Mouse (Mus musculus): ENCODE data around the gene Lman1l. TPM values are rescaled to one million over a fixed set of nuclear protein-coding genes. Genes with fewer than 3 reads are reported as not detected.

The Lman1l gene
- polyA plus RNA-seq, 1 experiment from 2014 or later, result not detected

GRCm38 (mm10) chr9:57575577-57575976 is 45.0 kb downstream of the Lman1l start:
- Histone ChIP-seq H3K27ac (replicated peaks) (no peak overlapping the region), H3K36me3 (replicated peaks) (peaks cover 37% of the 10 kb centered on the region), H3K4me3 (replicated peaks) (no peak overlapping the region), H3K9ac (no peak overlapping the region), H3K9me3 (replicated peaks) (no peaks in the 10 kb centered on the region), H3K4me1 (replicated peaks) (peaks cover 24% of the 10 kb centered on the region), H3K27me3 (no peaks in the 10 kb centered on the region), H3K4me2 (no peak overlapping the region)
- no peak for ATAC-seq (ENCODE audit: insufficient read depth)
- 63% methylated on average over 3 of the region's 3 CpGs for WGBS (ENCODE audit: insufficient replicate concordance)

- Histone ChIP-seq H3K36me3 (replicated peaks) (peaks cover 31% of the 10 kb centered on the region), H3K4me3 (replicated peaks) (no peak overlapping the region), H3K9ac (no peak overlapping the region), H3K27ac (replicated peaks) (no peak overlapping the region), H3K4me2 (no peak overlapping the region), H3K4me1 (replicated peaks) (peaks cover 24% of the 10 kb centered on the region), H3K27me3 (no peaks in the 10 kb centered on the region), H3K9me3 (replicated peaks) (no peaks in the 10 kb centered on the region)
- ATAC-seq (ENCODE audit: insufficient read depth), result no peak
These were observed 46.2 kb downstream of the Lman1l start for GRCm38 (mm10) chr9:57574397-57574796.

GRCm38 (mm10) chr9:57568500-57568899 is 52.1 kb downstream of the Lman1l start:
- Histone ChIP-seq H3K9ac (no peak overlapping the region), H3K9me3 (replicated peaks) (no peaks in the 10 kb centered on the region), H3K4me3 (replicated peaks) (no peak overlapping the region), H3K27me3 (no peaks in the 10 kb centered on the region), H3K36me3 (replicated peaks) (peaks cover 28% of the 10 kb centered on the region), H3K4me1 (replicated peaks) (peaks cover 18% of the 10 kb centered on the region), H3K4me2 (no peak overlapping the region), H3K27ac (replicated peaks) (no peak overlapping the region)
- WGBS (ENCODE audit: insufficient replicate concordance), result 83% methylated on average over 6 of the region's 6 CpGs
- ATAC-seq (ENCODE audit: insufficient read depth), result no peak

GRCm38 (mm10) chr9:57566846-57567245 is 53.7 kb downstream of the Lman1l start:
- no peak overlapping the region for H3K4me2 ChIP-seq
- no peaks in the 10 kb centered on the region for H3K9me3 ChIP-seq (replicated peaks)
- no peak overlapping the region for H3K27ac ChIP-seq (replicated peaks)
- H3K4me3 ChIP-seq (replicated peaks), result no peak overlapping the region
- 65% methylated on average over 8 of the region's 8 CpGs for WGBS (ENCODE audit: insufficient replicate concordance)
- H3K27me3 ChIP-seq, result no peaks in the 10 kb centered on the region
- H3K4me1 ChIP-seq (replicated peaks), result peaks cover 33% of the 10 kb centered on the region
- peaks cover 20% of the 10 kb centered on the region for H3K36me3 ChIP-seq (replicated peaks)
- H3K9ac ChIP-seq, result no peak overlapping the region
- no peak for ATAC-seq (ENCODE audit: insufficient read depth)

GRCm38 (mm10) chr9:57565741-57566221 is 54.8 kb downstream of the Lman1l start:
- H3K4me2 ChIP-seq, result peak overlapping the region; percentile 17
- H3K4me3 ChIP-seq (replicated peaks), result no peak overlapping the region
- H3K27me3 ChIP-seq, result no peaks in the 10 kb centered on the region
- 50% methylated on average over 10 of the region's 10 CpGs for WGBS (ENCODE audit: insufficient replicate concordance)
- H3K36me3 ChIP-seq (replicated peaks), result peaks cover 20% of the 10 kb centered on the region
- peaks cover 40% of the 10 kb centered on the region for H3K4me1 ChIP-seq (replicated peaks)
- no peaks in the 10 kb centered on the region for H3K9me3 ChIP-seq (replicated peaks)
- no peak overlapping the region; the same call in 1 of the 2 replicates for H3K27ac ChIP-seq (replicated peaks)
- ATAC-seq (ENCODE audit: insufficient read depth), result no peak
- H3K9ac ChIP-seq, result no peak overlapping the region

- Histone ChIP-seq H3K4me3 (replicated peaks) (no peak overlapping the region), H3K9ac (no peak overlapping the region), H3K4me2 (no peak overlapping the region), H3K4me1 (replicated peaks) (peaks cover 47% of the 10 kb centered on the region), H3K36me3 (replicated peaks) (peaks cover 17% of the 10 kb centered on the region), H3K27ac (replicated peaks) (no peak overlapping the region), H3K27me3 (no peaks in the 10 kb centered on the region), H3K9me3 (replicated peaks) (no peaks in the 10 kb centered on the region)
- 72% methylated on average over 6 of the region's 6 CpGs for WGBS (ENCODE audit: insufficient replicate concordance)
- ATAC-seq (ENCODE audit: insufficient read depth), result no peak
These were observed 56.0 kb downstream of the Lman1l start for GRCm38 (mm10) chr9:57564609-57565008.

- Histone ChIP-seq H3K9ac (no peak overlapping the region), H3K27ac (replicated peaks) (0 out of 2 replicates have a peak overlapping the region, but pooled peaks have one; percentile 34), H3K27me3 (peaks cover 8% of the 10 kb centered on the region), H3K4me2 (peak overlapping the region; percentile 81; the same call in 1 of the 2 replicates), H3K9me3 (replicated peaks) (no peaks in the 10 kb centered on the region), H3K36me3 (replicated peaks) (peaks cover 2% of the 10 kb centered on the region; the same call in 1 of the 2 replicates), H3K4me1 (replicated peaks) (peaks cover 47% of the 10 kb centered on the region), H3K4me3 (replicated peaks) (no peak overlapping the region)
- ATAC-seq (ENCODE audit: insufficient read depth), result no peak
- 46% methylated on average over 4 of the region's 4 CpGs for WGBS (ENCODE audit: insufficient replicate concordance)
These were observed 57.6 kb downstream of the Lman1l start for GRCm38 (mm10) chr9:57562896-57563372.

GRCm38 (mm10) chr9:57561711-57562099 is 58.9 kb downstream of the Lman1l start:
- ATAC-seq (ENCODE audit: insufficient read depth), result no peak
- peak overlapping the region; percentile 75 for H3K27ac ChIP-seq (replicated peaks)
- peaks cover 8% of the 10 kb centered on the region for H3K27me3 ChIP-seq
- no peaks in the 10 kb centered on the region for H3K9me3 ChIP-seq (replicated peaks)
- peak overlapping the region; percentile 74 for H3K4me3 ChIP-seq (replicated peaks)
- H3K9ac ChIP-seq, result peak overlapping the region; percentile 69; the same call in 1 of the 2 replicates
- H3K4me2 ChIP-seq, result peak overlapping the region; percentile 81
- WGBS (ENCODE audit: insufficient replicate concordance), result 50% methylated on average over 13 of the region's 13 CpGs
- H3K4me1 ChIP-seq (replicated peaks), result peaks cover 43% of the 10 kb centered on the region
- no peaks in the 10 kb centered on the region for H3K36me3 ChIP-seq (replicated peaks)

GRCm38 (mm10) chr9:57560861-57561710 is 59.5 kb downstream of the Lman1l start, which contains the start of gene Scamp2:
Scamp2 (plus strand) TSS chr9:57560943.
- Histone ChIP-seq H3K27ac (replicated peaks) (peak within 1 kb of the TSS; percentile 75), H3K4me1 (replicated peaks) (peaks cover 43% of the 10 kb centered on the region), H3K9ac (peak within 1 kb of the TSS; percentile 69), H3K4me2 (peak within 1 kb of the TSS; percentile 81), H3K9me3 (replicated peaks) (no peaks in the 10 kb centered on the region), H3K36me3 (replicated peaks) (no peaks in the 10 kb centered on the region), H3K4me3 (replicated peaks) (peak within 1 kb of the TSS; percentile 74), H3K27me3 (peaks cover 8% of the 10 kb centered on the region)
- peak; percentile 99 for ATAC-seq (ENCODE audit: insufficient read depth)
- under 1% methylated on average over 37 of the region's 37 CpGs for WGBS (ENCODE audit: insufficient replicate concordance)

GRCm38 (mm10) chr9:57560263-57560662 is 60.3 kb downstream of the Lman1l start:
- peaks cover 36% of the 10 kb centered on the region for H3K4me1 ChIP-seq (replicated peaks)
- peaks cover 8% of the 10 kb centered on the region for H3K27me3 ChIP-seq
- H3K36me3 ChIP-seq (replicated peaks), result no peaks in the 10 kb centered on the region
- peak overlapping the region; percentile 81 for H3K4me2 ChIP-seq
- WGBS (ENCODE audit: insufficient replicate concordance), result 24% methylated on average over 7 of the region's 7 CpGs
- H3K4me3 ChIP-seq (replicated peaks), result peak overlapping the region; percentile 74
- peak overlapping the region; percentile 69 for H3K9ac ChIP-seq
- no peak for ATAC-seq (ENCODE audit: insufficient read depth)
- no peaks in the 10 kb centered on the region for H3K9me3 ChIP-seq (replicated peaks)
- H3K27ac ChIP-seq (replicated peaks), result no peak overlapping the region

- WGBS (ENCODE audit: insufficient replicate concordance), result 52% methylated on average over 2 of the region's 2 CpGs
- H3K27ac ChIP-seq (replicated peaks), result no peak overlapping the region
- no peak overlapping the region for H3K4me3 ChIP-seq (replicated peaks)
- H3K9me3 ChIP-seq (replicated peaks), result no peaks in the 10 kb centered on the region
- H3K4me2 ChIP-seq, result no peak overlapping the region
- ATAC-seq (ENCODE audit: insufficient read depth), result no peak
- peaks cover 8% of the 10 kb centered on the region for H3K27me3 ChIP-seq
- no peaks in the 10 kb centered on the region for H3K36me3 ChIP-seq (replicated peaks)
- peaks cover 32% of the 10 kb centered on the region for H3K4me1 ChIP-seq (replicated peaks)
- H3K9ac ChIP-seq, result no peak overlapping the region
These were observed 61.0 kb downstream of the Lman1l start for GRCm38 (mm10) chr9:57559568-57559967.

Measured in liver, embryonic 15.5 days (tissue).